Mouse (Mus musculus) common myeloid progenitor, adult 5-6 weeks (primary cell): ENCODE measurements around the gene Phc2. TPM values are rescaled to one million over a fixed set of nuclear protein-coding genes. Genes with fewer than 3 reads are reported as not detected.

Source experiments
- ATAC-seq: replicated peaks from 2 replicates; pipeline ENCODE4 v1.8.0; 2016; ENCODE audit warnings: low read depth, mild to moderate bottlenecking, moderate TSS enrichment, inconsistent platforms; ENCODE audit not compliant: poor library complexity, severe bottlenecking
- total RNA-seq: library from RNA; stranded (forward); fragments of 200-1000, 187-1606 nt; gene quantifications from 2 replicates; pipeline ENCODE4 v1.2.3, GENCODE M21; 2017

The Phc2 gene
- total RNA-seq, 1 experiment from 2014 or later = 23.0 TPM

- ATAC-seq = no peak
Measured at GRCm38 (mm10) chr4:128641766-128642717, 12.5 kb upstream of the Phc2 start.

- ATAC-seq = no peak
Measured at GRCm38 (mm10) chr4:128645896-128646295, 8.6 kb upstream of the Phc2 start.

- no peak for ATAC-seq
Measured at GRCm38 (mm10) chr4:128646762-128647161, 7.7 kb upstream of the Phc2 start.

- no peak for ATAC-seq
Measured at GRCm38 (mm10) chr4:128648567-128649255, 5.8 kb upstream of the Phc2 start.

- ATAC-seq = no peak
Measured at GRCm38 (mm10) chr4:128651530-128651929, 3.0 kb upstream of the Phc2 start.

- ATAC-seq = peak; percentile 24
Measured at GRCm38 (mm10) chr4:128652584-128653298, 1.8 kb upstream of the Phc2 start.

GRCm38 (mm10) chr4:128655446-128655845 lies 944 bp downstream of the Phc2 start:
- no peak for ATAC-seq

GRCm38 (mm10) chr4:128660196-128660595 lies 5.7 kb downstream of the Phc2 start:
- ATAC-seq = no peak

GRCm38 (mm10) chr4:128661063-128661462 lies 6.6 kb downstream of the Phc2 start:
- no peak for ATAC-seq

- peak; percentile 43 for ATAC-seq
Measured at GRCm38 (mm10) chr4:128664002-128664401, 9.5 kb downstream of the Phc2 start.

- peak; percentile 57 for ATAC-seq
Measured at GRCm38 (mm10) chr4:128666362-128666761, 11.9 kb downstream of the Phc2 start.

GRCm38 (mm10) chr4:128667195-128667594 lies 12.7 kb downstream of the Phc2 start:
- peak; percentile 65 for ATAC-seq

GRCm38 (mm10) chr4:128669229-128669628 lies 14.7 kb downstream of the Phc2 start:
- no peak for ATAC-seq

GRCm38 (mm10) chr4:128670566-128671191 lies 16.2 kb downstream of the Phc2 start:
- no peak for ATAC-seq

- no peak for ATAC-seq
Measured at GRCm38 (mm10) chr4:128672494-128672893, 18.0 kb downstream of the Phc2 start.

- ATAC-seq = no peak
Measured at GRCm38 (mm10) chr4:128678564-128679217, 24.2 kb downstream of the Phc2 start.

- ATAC-seq = no peak
Measured at GRCm38 (mm10) chr4:128681126-128681525, 26.6 kb downstream of the Phc2 start.

- ATAC-seq = no peak
Measured at GRCm38 (mm10) chr4:128682281-128682680, 27.8 kb downstream of the Phc2 start.

GRCm38 (mm10) chr4:128683706-128684105 lies 29.2 kb downstream of the Phc2 start:
- no peak for ATAC-seq

GRCm38 (mm10) chr4:128684108-128684507 lies 29.6 kb downstream of the Phc2 start:
- no peak for ATAC-seq
